Mouse (Mus musculus): ENCODE data around the gene Sec24d.

- no peak for TF ChIP-seq CTCF (IDR thresholded peaks at IDR 0.05; ENCODE audit: control insufficient read depth, insufficient read depth, low read length)
- TF ChIP-seq POLR2A (IDR thresholded peaks at IDR 0.05; ENCODE audit: borderline replicate concordance, control insufficient read depth, low read depth, low read length) = no peak
Observed at GRCm38 (mm10) chr3:123353661-123354060, 86.4 kb downstream of the Sec24d start.

Measured in bone marrow, adult 2 months (tissue).